Mouse (Mus musculus) lung, adult 18-20 months (tissue): ENCODE measurements around the gene Slc34a2.
A peak's percentile ranks its signal among the peaks of the same experiment; 100 is the strongest.

Experiments used
- DNase-seq, 2 experiments: peaks; one replicate each; pipeline ENCODE4 v3.0.0; 2022; ENCODE audit warnings: mixed read lengths in 2 of 2

Gene Slc34a2

DNA sequence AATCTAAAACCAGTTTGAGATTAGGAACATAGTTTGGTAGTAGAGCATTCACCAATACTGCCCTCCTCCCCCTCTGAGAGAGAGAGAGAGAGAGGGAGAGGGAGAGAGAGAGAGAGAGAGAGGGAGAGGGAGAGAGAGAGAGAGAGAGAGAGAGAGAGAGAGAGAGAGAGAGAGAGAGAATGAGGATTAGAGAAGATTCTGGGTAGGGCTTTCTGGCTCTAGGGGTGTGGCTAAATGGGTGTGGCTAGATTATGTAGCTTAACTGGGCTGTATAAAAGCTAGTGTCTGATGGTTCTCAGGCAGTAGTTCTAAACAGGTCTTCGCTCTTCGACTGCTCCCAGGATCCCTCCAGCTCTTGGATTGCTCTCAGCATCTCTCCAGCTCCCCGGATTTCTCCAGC lies at the start of gene Slc34a2:
Gene Slc34a2 (plus strand): TSS at position 301 of the 400 bp plus-strand sequence.
- no peak for DNase-seq

DNA sequence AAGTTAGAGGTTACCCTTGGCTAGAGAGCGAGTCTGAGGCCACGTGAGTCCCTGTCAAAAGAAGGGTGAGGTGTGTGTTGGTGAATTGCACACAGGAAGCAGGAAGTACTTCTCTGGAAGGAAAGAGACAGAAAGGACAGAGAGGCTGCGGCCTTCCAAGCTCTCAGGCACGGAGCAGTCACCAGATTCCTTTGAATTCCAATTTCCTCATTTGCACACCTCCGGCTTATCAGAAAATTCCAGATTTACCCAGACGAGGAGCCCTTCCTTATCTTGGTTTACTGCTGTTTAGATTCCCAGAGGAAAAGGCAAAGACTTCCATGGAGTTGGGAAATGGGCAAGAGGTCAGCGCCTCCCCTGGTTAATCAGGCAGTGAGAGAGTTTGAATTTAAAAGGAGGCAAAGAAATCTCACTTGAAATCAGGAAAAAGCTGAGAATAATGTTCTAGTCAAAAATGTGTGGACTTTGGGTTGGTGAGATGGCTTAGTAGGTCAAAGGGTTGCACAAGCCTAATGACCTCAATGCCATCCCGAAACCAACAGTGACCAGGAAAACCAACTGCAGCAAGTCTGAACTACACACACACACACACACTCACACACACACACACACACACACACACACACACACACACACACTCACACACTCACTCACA lies 47.1 kb upstream of the Slc34a2 start:
- DNase-seq = peak; percentile 48 to 61

DNA sequence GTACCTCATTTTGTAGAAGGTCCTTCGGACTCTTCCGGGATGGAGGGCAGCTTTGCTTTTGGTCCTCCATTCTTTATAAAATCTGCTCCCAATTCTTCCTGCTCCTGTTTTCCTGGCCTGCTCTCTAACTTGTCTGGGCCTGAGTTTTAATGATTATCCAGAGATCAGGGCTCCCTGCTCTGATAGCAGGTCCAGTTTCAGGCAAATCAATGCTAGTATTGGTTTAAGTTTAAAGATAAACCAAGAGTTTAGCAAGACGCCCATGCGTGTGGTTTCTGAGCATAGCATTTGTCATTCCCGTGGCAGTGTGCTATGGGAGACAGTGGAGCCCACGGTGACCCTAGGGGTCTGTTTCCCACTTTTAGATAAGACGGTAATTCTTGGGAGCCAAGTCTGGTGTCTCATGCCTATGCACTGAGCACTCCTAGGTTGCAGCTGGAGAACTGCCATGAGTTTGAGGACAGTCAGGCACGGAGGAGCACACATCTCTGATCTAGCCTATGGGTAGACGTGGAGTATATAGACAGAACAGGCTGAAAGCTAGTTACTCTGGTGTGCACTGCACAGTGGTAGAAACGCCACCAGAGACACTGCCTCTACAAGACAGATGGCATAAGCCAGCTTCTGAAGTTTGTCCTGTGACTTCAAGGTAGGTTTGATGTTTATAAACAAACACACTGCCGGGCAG lies 45.5 kb upstream of the Slc34a2 start:
- DNase-seq = no peak

DNA sequence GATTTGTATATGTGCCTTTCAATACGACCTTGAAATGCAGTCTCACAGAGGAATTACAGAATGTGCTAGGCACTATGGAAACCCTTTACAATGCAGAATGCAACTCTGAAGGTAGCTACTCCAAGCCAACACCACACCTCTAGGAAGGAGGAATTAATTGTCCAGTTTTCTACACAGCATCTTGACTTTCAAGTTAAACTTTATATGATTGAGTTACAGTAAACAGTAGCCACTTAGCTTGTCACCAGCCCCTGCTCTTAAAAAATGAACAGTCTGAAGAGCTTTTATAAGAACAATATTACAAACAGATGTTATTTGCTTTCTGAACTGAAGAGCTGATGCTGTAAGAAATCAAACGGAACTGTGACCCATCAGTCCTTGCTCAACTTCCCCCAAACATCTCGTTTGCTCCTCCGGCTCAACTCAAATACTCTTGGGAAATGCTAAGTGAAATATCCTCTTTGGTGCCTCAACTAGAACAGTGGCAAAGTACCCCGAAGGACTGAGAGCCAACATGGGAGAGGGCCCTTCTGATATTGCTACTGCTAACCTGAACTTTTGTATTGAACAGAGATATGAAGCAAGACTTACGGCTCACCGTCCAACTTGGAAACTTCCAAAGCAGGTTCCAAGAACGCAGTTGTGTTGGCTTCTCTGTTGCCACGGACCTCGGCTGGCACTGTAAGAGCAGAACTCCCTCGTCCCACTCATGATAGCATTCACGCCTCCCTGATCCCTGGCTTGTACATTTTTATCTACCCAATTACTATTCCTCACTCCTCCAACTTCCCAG lies 44.2 kb upstream of the Slc34a2 start:
- DNase-seq = peak; percentile 59 to 72

DNA sequence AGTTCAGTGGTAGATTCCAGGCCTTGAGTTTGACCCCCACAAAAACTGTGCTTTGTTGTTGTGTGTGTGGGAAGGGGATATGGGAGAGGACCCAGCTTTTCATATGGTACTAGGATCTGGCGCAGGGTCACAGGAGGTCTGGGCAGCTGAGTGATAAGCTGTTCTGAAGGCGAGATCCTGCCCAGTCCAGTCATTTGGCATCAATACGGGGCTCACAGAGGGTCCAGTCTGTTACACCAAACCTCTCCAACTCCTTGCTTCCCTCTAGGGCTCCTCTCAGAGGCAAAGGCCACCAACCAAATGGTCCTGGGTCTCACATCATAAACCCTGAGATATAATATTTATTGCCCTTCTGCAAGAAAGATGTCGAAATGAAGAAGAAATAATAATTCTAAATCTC lies 42.4 kb upstream of the Slc34a2 start:
- no peak for DNase-seq

DNA sequence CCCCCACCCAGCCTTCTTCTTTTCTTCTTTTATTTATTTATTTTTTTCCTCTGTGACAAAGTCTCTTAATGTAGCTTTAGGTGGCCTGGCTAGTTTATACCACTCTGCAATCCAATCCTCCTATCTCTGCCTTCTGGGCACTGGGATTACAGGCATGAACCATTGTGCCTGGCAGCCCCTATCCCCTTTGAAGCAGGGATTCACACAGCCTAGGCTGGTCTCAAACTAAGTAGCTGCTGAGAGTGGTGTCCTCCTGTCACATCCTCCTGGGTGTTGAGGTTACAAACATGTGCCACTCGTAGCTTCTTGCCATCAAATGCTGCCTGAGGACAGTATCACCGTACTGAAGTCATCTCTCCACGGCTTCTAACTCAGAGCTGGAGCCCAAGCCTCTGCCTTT lies 41.7 kb upstream of the Slc34a2 start:
- DNase-seq = no peak

DNA sequence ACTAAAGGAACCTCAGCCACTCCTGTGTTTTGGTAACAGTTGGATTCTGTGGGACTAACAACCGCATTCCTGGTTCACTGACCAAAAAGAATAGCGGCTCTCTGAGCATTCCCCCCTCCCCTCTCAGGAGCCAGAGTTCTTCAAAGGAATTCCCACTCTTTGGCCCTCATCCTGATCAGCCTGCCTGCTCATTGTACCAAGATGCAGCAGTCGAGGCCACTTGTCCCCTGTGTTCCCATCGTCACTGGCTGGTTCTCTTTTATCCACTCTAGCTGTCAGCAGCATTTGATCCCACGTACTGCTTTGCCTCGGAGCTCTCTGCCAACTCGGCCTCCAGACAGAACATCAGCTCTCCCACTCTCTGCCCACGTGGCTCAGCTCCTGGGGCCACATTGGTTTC lies 41.3 kb upstream of the Slc34a2 start:
- no peak for DNase-seq

DNA sequence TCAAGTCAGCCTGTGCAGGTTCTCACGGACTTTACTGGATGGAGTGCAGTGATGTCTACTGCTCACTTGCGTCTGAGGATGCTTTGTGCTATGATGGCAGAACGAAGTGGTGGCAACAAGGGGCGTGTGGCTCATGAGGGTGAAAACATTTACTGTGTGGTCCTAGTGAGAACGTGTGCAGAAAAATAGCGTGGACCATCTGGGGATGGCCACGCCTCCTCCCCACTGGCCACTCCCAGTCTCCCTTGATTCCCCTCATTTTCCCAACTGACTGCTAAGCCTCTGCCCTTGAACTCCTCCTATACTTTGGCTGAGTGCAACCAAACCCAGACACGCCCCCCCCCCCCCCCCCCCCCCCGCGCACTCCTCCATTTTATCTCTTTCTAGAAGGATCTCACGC lies 40.8 kb upstream of the Slc34a2 start:
- no peak for DNase-seq

DNA sequence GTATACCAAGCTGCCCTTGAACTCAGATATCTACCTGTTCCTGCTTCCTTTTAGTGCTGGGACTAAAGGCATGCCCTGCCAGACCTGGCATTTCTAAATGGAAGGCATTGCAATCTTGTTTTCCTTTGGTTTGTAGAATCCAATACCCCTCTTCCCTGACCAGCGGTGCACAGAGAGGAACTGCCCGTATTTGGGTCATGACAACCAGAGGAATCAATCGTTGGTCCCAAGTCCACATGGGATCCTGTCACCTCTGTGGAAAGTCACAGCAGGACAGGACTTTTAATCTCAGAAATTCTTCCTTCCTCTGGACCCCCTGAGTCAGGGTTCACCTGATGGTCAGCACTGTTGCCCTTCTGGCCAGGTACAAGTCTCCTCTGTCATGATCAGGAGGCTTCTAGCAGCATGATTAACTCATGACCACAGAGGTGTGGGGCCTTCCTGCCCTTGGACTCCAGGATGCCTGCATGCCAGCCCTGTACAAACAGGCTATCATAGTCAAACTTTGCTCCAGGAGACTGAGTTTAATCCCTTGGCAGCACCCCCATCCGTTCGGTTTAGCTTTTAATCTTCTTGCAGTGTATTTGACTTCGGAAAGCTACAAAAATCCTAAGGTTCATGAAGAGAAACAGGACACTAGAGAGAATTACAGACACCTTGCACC lies 39.7 kb upstream of the Slc34a2 start:
- DNase-seq = no peak

DNA sequence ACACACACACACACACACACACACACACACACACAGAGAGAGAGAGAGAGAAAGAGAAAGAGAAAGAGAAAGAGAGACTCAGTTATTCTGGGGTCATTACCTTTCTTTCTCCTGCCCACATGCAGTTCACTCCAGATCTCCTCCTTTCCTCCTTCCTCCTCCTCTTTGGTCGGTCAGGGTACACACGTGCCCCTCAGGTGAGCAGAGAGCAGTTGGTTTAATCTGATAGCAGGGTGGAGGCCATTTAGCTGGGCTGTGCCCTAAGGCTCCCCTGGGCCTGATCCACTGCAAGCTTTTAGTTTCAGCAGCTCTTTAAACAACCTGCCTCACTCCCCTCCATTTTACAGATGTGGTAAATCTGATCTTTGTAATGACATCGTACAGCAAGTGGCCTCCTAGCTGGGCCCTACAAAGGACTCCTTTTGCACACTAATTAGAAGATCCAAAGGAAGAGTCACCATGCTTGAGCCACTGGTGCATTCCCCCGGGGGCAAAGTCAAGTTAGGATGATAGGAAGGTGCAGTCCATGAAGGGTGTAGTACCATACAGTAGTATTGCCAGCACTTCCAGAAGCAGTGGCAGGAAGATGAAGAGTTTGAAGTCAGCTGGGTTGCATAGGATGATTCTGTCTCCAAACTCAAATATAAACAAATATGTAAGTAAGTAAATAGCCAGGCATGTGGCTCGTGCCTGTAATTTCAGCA lies 37.6 kb upstream of the Slc34a2 start:
- DNase-seq = no peak

DNA sequence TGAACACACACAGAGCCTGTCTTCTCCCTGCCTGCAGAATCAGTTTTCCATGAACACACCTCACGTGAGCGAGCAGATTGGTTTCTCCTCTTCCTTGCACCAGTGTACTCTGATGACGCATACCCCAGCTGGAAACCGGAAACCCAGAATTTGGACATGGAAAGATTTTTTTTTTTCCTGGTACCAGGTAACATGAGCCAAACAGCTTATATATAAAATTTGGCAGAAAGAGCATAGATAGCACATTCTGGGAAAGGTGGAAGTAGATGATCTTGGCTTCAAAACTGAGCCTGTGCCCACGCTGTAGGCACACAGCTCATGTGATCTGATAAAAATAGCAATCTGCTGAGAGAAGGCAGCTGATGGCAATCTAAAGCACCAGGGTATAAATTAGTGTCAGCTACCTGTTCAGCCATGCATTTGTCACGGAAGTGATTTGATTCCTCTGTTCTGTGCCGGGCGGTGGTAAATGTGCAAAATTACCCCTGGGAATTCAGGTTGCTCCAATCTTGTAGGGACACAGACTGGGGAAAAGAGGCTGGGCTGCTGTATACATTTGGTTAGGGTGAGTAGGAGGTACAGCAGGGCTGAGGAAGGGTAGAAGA lies 35.2 kb upstream of the Slc34a2 start:
- peak in 1 of 2 experiments; percentile 33 for DNase-seq

DNA sequence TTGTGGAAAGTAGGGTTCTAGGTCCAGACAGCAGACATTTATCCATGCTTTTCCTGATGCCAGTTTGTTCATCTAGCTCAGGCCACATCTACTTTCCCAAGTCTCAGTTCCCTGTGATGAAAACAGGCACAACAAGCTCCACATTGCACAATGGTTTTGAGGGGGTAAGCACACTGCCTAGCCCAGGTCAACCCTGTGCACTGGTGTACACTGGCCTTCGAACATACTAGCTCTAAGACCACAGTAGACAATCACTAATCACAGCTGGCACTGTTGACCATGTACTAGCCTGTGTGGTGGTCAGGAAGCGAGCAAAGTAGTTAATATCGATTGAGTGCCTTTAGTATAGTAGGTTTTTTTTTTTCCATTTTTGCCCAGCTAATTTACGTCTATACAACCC lies 34.4 kb upstream of the Slc34a2 start:
- no peak for DNase-seq

DNA sequence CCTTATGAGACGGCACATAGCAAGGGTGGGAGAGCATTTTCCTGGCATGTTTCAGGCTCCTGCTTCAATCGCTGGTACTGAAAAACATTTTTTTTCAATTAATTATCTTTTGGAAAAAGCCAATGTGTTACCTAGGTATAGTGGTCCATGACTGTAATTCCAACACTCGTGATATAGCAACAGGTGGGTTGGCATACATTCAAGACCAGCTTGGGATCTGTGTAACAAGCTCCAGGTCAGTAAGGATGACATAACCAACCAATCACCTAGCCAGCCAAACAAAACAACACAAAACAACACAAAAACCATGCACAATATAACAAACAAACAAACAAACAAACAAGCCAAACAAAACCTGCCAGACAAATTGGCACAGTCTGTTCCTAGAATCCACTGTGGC lies 33.9 kb upstream of the Slc34a2 start:
- no peak for DNase-seq

DNA sequence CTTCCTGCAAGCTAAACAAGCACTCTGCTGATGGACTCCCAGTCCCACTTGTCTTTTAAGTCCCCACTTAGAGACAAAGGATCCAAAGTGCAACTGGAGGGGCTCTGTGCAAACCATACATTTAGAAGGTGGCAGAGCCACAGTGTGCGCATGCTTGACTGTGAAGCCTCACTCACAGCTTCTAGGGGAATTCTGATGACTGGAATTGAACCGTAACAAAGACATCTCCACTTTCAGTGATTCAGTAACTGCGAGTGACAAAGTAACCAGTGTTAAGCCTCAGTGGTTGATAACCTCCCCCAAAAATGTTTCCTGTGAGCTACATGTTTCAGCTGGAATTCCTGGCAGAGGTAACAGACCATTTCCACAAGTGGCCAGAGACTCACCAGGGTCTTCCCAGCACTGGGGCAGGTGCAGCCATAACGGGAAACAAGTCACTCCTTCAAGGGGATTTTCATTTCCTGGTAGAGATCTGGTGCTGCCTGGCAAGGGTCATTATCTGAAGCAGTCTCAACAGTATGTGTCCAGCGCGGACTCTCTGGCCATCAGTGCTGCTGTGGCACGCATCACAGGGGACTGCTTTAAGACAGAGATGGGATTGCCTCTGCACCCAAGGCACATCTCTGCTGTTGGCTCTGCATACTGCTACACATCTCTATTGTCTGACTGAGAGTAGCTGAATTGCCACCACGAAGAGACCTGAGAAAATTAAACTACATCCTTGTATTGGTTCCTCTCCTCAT lies 28.7 kb upstream of the Slc34a2 start:
- no peak for DNase-seq

DNA sequence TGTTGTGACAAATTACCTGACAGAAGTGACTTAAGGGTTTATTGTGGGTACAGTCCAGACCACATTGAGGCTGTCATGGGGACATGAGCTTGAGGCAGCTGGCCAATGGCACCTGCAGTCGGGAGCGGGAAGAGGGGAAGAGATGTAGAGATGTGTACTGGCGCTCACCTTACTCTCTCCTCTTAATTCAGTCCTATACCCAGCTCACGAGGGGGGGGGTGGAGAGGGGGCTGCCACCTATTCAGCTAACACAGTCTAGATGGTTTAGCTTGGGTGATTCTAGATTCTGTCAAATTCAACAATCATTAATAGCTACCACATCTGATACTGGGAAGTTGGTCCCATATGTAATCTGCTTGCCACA lies 28.1 kb upstream of the Slc34a2 start:
- DNase-seq = no peak

DNA sequence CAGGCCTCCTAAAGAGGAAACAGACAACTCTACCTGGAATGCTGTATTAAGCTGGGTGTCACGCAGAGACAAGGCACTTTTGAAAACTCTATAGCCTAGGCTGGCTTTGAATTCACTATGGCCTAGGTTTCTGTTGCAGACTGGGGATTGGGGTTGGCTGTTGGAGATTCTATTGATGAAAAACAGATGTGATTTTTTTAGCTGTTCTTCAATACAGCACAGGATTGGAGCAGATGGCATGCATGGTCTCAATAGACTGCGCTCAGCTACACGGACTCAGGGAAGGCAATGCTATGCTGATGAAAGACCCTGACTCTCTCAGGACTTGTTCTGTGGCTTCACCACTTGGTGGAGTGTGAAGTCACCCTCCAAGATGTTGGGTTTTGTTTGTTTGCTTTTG lies 26.6 kb upstream of the Slc34a2 start:
- DNase-seq = no peak

DNA sequence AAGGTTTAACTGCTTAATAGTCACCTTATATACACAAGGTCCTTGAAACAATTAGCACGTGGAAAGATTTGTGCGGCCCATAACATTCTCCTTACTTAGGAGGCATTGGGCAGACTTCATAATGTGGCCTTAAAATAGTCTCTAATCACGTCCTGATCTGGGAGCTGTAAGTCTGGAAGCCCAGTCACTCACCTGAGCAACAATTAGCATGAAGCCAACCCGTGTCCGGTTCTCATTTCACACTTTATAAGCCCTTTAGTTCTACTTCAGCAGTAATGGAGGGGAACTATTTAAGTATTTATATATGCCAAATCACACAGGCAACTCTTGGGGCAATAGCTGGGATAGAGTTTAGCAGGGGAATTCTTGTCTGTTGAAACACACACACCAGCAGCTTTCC lies 21.3 kb upstream of the Slc34a2 start:
- DNase-seq = no peak

DNA sequence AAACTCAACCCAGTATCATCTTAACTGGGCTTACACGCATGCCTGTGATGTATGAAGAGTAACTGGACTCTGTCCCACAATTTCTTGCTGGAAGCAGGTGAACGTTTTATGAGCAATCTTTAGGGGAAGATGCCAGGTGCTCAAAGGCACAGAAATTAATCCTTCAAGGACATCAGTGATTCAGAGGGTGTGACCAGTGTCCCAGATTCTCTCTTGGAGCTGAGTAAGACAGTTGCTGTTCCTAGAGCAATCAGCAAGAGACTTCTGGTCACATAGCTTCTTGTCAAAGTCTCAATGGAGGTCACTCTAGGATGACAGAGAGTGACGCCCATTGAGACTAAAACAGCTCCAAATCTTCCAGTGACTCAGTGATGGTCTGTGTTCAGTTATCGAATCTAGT lies 19.6 kb upstream of the Slc34a2 start:
- no peak for DNase-seq

DNA sequence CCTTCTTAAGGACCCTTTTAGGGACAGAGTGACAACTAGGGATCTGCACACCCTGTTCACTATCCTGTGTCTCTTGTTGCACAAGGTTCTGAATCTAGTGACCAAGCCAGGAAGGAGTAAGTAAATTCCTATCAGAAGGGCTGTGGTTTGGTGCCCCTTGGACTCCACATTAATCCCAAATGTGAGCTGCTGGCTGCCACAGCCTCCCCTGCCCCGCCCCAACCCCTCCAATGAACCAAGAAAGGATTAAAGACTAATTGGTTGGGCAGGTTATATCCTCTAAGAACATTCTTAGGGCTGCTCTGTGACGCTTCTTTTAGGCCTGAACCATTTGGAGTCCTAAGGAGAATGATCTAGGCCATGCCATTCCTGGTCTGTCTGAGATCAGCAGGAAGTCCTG lies 14.4 kb upstream of the Slc34a2 start:
- DNase-seq = no peak

DNA sequence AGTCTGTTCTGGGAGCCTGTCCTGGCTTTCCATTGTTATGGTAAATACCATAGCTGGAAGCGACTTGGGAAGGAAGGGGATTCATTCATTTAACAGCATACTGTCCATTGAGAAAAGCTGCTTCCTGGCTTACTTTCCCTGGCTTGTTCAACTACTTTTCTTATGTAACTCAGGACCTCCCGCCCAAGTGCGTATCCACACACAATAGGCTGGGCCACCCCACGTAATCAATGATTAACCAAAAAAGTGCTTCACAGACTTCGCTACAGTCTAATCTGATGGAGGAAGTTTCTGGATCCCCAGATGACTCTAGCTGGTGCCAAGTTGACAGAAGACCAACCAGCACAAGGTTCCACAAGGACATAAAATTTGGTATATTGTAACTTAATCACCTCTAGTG lies 14.0 kb upstream of the Slc34a2 start:
- DNase-seq = peak; percentile 10 to 46

DNA sequence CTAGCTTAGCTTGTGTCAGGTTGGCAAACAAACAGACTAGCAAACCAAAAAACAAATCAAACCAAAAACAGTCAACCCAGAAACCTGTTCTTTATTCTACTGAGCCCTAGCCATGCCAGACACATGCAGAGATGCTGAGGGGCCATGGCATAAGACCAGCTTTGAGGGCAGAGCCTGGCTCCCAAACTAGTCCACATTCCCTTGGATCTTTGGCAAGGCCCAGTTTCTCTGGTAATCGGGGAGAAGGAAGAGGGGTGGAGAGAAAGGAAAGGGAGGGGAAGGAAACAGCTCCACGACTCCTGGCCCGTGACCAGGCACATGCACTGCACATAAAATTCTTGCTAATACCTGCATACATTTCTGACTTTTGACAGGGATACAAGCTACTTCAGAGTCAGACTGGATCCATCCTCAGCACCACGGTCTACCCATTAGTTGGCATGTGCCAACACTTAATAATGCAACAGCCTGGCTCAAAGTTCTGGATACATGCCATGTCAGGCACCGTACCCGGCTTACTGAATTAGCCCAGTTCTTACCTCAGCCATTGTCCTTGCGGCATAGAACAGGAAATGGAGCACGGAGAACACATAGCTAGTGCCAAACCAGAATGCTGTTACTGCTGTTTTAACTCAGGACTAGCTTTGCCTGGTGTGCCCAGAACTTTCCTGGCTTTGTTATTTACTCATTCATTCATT lies 12.5 kb upstream of the Slc34a2 start:
- peak in 1 of 2 experiments; percentile 6 for DNase-seq
